ENCODE assay signal across 25 mouse cellular contexts in the genomic region with DNA sequence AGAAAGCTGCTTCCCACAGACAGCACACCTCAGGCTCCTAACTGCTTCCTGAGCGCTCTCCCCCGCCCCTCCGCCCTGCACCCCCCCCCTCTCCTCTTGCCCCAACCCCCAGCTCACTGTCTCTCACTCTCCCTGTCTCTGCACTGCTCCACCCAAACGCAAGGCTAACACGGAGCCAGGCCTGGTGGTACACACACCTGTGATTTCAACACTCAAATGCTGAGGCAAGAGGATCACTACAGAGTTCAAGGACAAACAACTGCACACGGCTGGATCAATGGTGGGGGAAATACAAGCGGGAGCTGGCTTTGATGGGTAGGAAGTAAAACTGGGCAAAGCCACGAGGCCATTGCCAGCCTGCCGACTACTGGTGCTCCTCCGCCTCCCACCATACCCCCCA.
DNase-seq lines count a peak whose midpoint lies in the region; ATAC-seq and TF ChIP-seq lines count a peak whose summit lies in the region.
"Had no signal": no experiment of that assay in that cellular context is flagged by ENCODE, and none has a peak within 500 bp of the region (broad histone marks: within the 10 kb centered on the region; RNA-seq: fewer than 3 reads in every experiment).

No protein-coding gene starts in this region.

- H3K4me1 ChIP-seq in embryonic facial prominence, embryonic 10.5 days = peaks cover 68% of the 10 kb centered on the region
- peaks cover 27% of the 10 kb centered on the region for H3K4me1 ChIP-seq in intestine, embryonic 15.5 days (replicated peaks)
- H3K4me1 ChIP-seq in liver, embryonic 13.5 days (replicated peaks) = peaks cover 16% of the 10 kb centered on the region
- H3K4me1 ChIP-seq in stomach, embryonic 14.5 days (ENCODE audit: control insufficient read depth, insufficient read depth, low read length) = peaks cover 32% of the 10 kb centered on the region
- peaks cover 5% of the 10 kb centered on the region for H3K4me1 ChIP-seq in thymus, adult 2 months (replicated peaks; ENCODE audit: control insufficient read depth, insufficient read depth, low read length)
- H3K4me1 ChIP-seq: forebrain, embryonic 13.5 days had no signal

- no peak overlapping the region for H3K9ac ChIP-seq in intestine, embryonic 15.5 days
- H3K9ac ChIP-seq in liver, embryonic 13.5 days = no peak overlapping the region
- H3K9ac ChIP-seq in stomach, embryonic 14.5 days (replicated peaks; ENCODE audit: low read depth, low read length) = no peak overlapping the region
- H3K9ac ChIP-seq: embryonic facial prominence, embryonic 13.5 days; forebrain, embryonic 13.5 days; hindbrain, embryonic 12.5 days; limb, embryonic 12.5 days; lung, embryonic 15.5 days had no signal

- WGBS in embryonic facial prominence, embryonic 10.5 days = 58% methylated on average over 10 of the region's 10 CpGs
- WGBS in intestine, embryonic 15.5 days = 29% methylated on average over 10 of the region's 10 CpGs
- WGBS in liver, embryonic 13.5 days (ENCODE audit: insufficient replicate concordance) = 29% methylated on average over 10 of the region's 10 CpGs
- WGBS in stomach, embryonic 14.5 days = 25% methylated on average over 9 of the region's 10 CpGs
- 27% methylated on average over 10 of the region's 10 CpGs for WGBS in thymus, adult 2 months

- no peak for TF ChIP-seq CTCF in thymus, adult 2 months (IDR thresholded peaks at IDR 0.05; ENCODE audit: borderline replicate concordance, control insufficient read depth, extremely low read depth, insufficient read depth, low read length, poor library complexity)

- DNase-seq in embryonic facial prominence, embryonic 10.5 days (ENCODE audit: low spot score) = no peak
- DNase-seq in liver, embryonic 13.5 days = no peak
- DNase-seq in cerebellum, adult 11-12 months = no peak
- no peak for DNase-seq in thymus, adult 2 months
- no peak for DNase-seq in T-cell, adult 2 months (ENCODE audit: low spot score)
- DNase-seq: adrenal gland, adult 2 months; B cell, adult 2 months; cerebellum, adult 11 months; cerebellum, postnatal 10 days; gastrocnemius, postnatal 14 days; heart, adult 11 months; kidney, adult 8-10 months; right cerebral cortex, adult 18-20 months; thymus, postnatal 25 days had no signal

- H3K36me3 ChIP-seq in embryonic facial prominence, embryonic 10.5 days (replicated peaks) = no peaks in the 10 kb centered on the region
- no peaks in the 10 kb centered on the region for H3K36me3 ChIP-seq in intestine, embryonic 15.5 days
- no peaks in the 10 kb centered on the region for H3K36me3 ChIP-seq in liver, embryonic 13.5 days
- H3K36me3 ChIP-seq in stomach, embryonic 14.5 days (ENCODE audit: control insufficient read depth, insufficient read depth, low read length) = no peaks in the 10 kb centered on the region
- H3K36me3 ChIP-seq in thymus, adult 2 months (ENCODE audit: control insufficient read depth, insufficient read depth, low read length) = no peaks in the 10 kb centered on the region
- H3K36me3 ChIP-seq: embryonic facial prominence, embryonic 13.5 days; G1E; hindbrain, embryonic 12.5 days; limb, embryonic 12.5 days; lung, embryonic 15.5 days; midbrain, embryonic 10.5 days had no signal

- H3K4me2 ChIP-seq in intestine, embryonic 15.5 days (replicated peaks) = peak overlapping the region; percentile 1; the same call in 1 of the 2 replicates
- H3K4me2 ChIP-seq in liver, embryonic 13.5 days = no peak overlapping the region
- H3K4me2 ChIP-seq in stomach, embryonic 14.5 days (replicated peaks; ENCODE audit: low read depth, low read length) = no peak overlapping the region
- H3K4me2 ChIP-seq: embryonic facial prominence, embryonic 13.5 days; forebrain, embryonic 13.5 days; hindbrain, embryonic 12.5 days; limb, embryonic 12.5 days; lung, embryonic 15.5 days had no signal

- no peaks in the 10 kb centered on the region for H3K9me3 ChIP-seq in embryonic facial prominence, embryonic 10.5 days
- no peaks in the 10 kb centered on the region for H3K9me3 ChIP-seq in intestine, embryonic 15.5 days
- no peaks in the 10 kb centered on the region for H3K9me3 ChIP-seq in liver, embryonic 13.5 days (replicated peaks)
- H3K9me3 ChIP-seq in stomach, embryonic 14.5 days (ENCODE audit: control insufficient read depth, low read depth, low read length) = no peaks in the 10 kb centered on the region
- H3K9me3 ChIP-seq: embryonic facial prominence, embryonic 13.5 days; forebrain, embryonic 13.5 days; hindbrain, embryonic 12.5 days; limb, embryonic 12.5 days; lung, embryonic 15.5 days; midbrain, embryonic 10.5 days had no signal

- ATAC-seq in intestine, embryonic 15.5 days = no peak
- ATAC-seq in liver, embryonic 13.5 days (ENCODE audit: low read depth) = peak; percentile 74
- ATAC-seq in stomach, embryonic 14.5 days (ENCODE audit: insufficient number of reproducible peaks, insufficient read depth, low FRiP score, low read depth) = no peak
- ATAC-seq: forebrain, embryonic 13.5 days; Patski had no signal

- H3K27me3 ChIP-seq in embryonic facial prominence, embryonic 10.5 days (replicated peaks; ENCODE audit: low read depth, poor library complexity, severe bottlenecking) = peaks cover 92% of the 10 kb centered on the region
- H3K27me3 ChIP-seq in intestine, embryonic 15.5 days (replicated peaks) = no peaks in the 10 kb centered on the region
- no peaks in the 10 kb centered on the region; the same call in 1 of the 2 replicates for H3K27me3 ChIP-seq in liver, embryonic 13.5 days
- H3K27me3 ChIP-seq in stomach, embryonic 14.5 days (ENCODE audit: control insufficient read depth, insufficient read depth, low read length) = no peaks in the 10 kb centered on the region
- H3K27me3 ChIP-seq in thymus, adult 2 months (ENCODE audit: control insufficient read depth, insufficient read depth, low read length) = no peaks in the 10 kb centered on the region; the same call in 1 of the 2 replicates

- no peak overlapping the region for H3K4me3 ChIP-seq in embryonic facial prominence, embryonic 10.5 days
- no peak overlapping the region for H3K4me3 ChIP-seq in intestine, embryonic 15.5 days (replicated peaks)
- H3K4me3 ChIP-seq in liver, embryonic 13.5 days (replicated peaks) = no peak overlapping the region
- H3K4me3 ChIP-seq in stomach, embryonic 14.5 days (ENCODE audit: low read depth, low read length) = no peak overlapping the region
- no peak overlapping the region for H3K4me3 ChIP-seq in thymus, adult 2 months (ENCODE audit: control insufficient read depth, insufficient read depth, low read length)
- H3K4me3 ChIP-seq: embryonic facial prominence, embryonic 13.5 days; erythroblast, embryonic 14.5 days; forebrain, embryonic 13.5 days; hindbrain, embryonic 12.5 days; limb, embryonic 12.5 days; lung, embryonic 15.5 days; midbrain, embryonic 10.5 days had no signal

- no peak for TF ChIP-seq POLR2A in thymus, adult 2 months (IDR thresholded peaks at IDR 0.05; ENCODE audit: control insufficient read depth, extremely low read depth, insufficient read depth, low read length, poor library complexity)

- H3K27ac ChIP-seq in embryonic facial prominence, embryonic 10.5 days (replicated peaks) = peak overlapping the region; percentile 25
- H3K27ac ChIP-seq in intestine, embryonic 15.5 days = peak overlapping the region; percentile 63
- no peak overlapping the region for H3K27ac ChIP-seq in liver, embryonic 13.5 days
- H3K27ac ChIP-seq in stomach, embryonic 14.5 days (ENCODE audit: low read length) = peak overlapping the region; percentile 59; the same call in 1 of the 2 replicates
- H3K27ac ChIP-seq in thymus, adult 2 months (ENCODE audit: control insufficient read depth, insufficient read depth, low read length) = no peak overlapping the region
- H3K27ac ChIP-seq: embryonic facial prominence, embryonic 13.5 days; forebrain, embryonic 13.5 days; hindbrain, embryonic 12.5 days; limb, embryonic 12.5 days; lung, embryonic 15.5 days had no signal

Comparison
In these comparisons a context has a peak if more than half of its experiments do, and no peak if none do; other contexts are left out.
1. H3K27ac ChIP-seq: peak in embryonic facial prominence, embryonic 10.5 days (single experiment), intestine, embryonic 15.5 days (single experiment) and stomach, embryonic 14.5 days (single experiment); none in liver, embryonic 13.5 days (single experiment) and thymus, adult 2 months (single experiment).